Mouse (Mus musculus) natural killer cell, adult 2 months (primary cell): ENCODE measurements around the gene Cald1.

Experiments used
- DNase-seq, 2 experiments: peaks; one replicate each; pipeline ENCODE4 v3.0.0; 2022; ENCODE audit warnings: low spot score in 2 of 2

The Cald1 gene

DNA sequence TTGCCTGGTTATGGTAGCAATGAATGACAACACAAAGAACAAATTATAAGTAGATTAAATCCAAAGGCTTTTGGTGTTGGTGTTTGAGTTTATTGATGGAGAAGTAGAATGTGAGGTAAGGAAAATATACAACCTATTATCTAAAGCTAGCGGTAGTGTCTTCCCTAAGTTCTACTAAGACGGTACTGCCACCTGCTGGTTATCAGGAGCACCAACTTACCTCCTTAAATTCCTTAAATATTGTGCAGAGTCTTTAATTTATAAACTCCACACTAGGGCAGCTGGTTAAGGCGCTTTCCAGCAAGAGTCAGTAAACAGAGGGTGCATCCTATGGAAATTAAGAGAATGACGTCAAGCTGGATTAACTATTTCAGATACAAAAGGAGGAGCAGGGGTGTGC is 161.7 kb downstream of the Cald1 start:
- peak in 1 of 2 experiments; percentile 26 for DNase-seq

DNA sequence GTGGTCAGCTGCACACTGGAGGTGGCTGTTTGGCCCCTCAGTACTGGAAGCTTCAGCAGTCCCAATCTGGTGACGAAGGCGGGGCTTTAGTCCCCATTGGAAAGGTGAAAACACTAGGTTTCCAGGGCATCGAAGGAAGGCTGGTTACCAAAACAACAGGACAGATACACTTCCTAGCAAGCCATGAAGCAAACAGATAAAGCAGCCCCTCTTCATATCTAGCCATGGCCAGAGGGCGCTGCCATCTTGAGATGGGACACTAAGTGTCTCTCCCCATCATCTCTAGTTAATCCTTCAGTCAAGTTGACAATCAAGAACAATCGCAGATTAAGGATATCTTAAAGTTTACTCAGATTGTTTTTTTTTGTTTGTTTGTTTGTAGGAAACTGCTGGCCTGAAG is 167.4 kb downstream of the Cald1 start:
- no peak for DNase-seq

DNA sequence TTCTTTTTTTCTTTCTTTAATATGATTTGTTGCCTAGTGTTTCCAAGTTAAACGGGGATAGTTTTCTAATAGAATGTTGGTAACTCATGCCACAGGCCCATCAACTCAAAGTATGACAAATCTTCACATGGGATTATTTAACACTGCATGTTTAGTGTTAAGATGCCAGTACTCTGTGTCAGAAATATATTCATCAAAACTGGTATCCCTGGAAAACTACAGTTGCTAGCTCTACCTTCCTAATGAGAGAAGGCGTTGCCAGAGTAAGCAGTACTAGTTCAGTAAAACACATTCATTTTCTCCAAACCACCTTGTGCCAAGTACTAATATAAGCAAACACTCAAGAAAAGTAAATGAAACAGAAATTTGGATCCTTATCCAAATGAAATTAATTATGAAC is 171.7 kb downstream of the Cald1 start:
- DNase-seq: no peak

DNA sequence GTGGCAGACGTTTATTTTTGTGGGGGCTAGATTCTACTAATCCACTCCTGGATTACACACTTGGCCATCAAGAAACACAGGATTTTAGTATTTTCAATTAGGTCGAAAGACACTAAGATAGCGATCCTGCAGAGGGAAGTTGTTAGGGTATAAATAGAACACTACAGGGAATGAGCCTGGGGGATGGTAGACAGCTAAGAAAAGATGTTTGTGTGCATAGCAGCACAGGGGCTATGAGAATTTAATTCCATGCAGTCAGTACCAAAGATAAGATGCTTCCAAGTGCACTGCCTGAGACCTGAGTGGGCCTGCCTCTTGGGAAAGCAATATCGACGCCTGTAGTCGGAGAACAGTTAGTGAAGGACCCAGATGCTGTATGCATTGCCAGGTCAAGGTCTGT is 172.2 kb downstream of the Cald1 start:
- DNase-seq: no peak

DNA sequence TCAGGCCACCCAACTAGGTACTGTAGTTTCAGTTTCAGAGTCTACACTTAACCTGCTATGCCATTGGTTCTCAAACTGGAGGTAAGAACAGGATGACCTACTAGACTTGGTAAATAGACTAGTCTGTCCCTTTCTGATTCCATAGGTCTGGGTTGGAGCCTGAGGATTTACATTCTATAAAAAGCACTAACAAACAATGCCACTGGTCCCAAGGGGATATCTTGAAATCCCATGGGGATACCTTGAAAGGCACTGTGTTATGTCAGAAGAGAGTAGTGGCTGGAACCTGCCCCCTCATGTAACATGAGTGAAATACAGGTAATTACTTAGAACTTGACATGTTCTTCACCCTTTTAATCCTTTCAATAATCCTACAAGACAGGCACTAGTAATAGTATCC is 178.1 kb downstream of the Cald1 start:
- DNase-seq: peak in 1 of 2 experiments; percentile 13

DNA sequence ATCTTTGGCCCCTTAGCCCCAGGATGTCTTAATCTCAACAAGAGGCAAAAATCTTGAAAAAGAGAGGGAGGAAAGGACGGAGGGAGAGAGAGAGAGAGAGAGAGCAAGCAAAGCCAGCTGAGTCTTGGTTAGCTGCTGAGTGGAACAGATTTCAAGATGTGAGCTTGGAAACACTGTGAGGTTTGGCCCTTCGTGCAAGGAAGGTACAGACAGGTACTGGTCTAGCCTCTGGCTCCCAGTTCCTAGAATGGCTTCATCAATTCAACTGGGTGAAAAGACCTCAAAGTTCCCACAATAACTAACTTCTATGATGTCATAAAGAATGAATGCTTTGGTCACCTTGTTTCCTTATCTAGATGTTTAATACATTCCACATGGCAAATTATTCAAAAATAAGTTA is 178.8 kb downstream of the Cald1 start:
- no peak for DNase-seq

DNA sequence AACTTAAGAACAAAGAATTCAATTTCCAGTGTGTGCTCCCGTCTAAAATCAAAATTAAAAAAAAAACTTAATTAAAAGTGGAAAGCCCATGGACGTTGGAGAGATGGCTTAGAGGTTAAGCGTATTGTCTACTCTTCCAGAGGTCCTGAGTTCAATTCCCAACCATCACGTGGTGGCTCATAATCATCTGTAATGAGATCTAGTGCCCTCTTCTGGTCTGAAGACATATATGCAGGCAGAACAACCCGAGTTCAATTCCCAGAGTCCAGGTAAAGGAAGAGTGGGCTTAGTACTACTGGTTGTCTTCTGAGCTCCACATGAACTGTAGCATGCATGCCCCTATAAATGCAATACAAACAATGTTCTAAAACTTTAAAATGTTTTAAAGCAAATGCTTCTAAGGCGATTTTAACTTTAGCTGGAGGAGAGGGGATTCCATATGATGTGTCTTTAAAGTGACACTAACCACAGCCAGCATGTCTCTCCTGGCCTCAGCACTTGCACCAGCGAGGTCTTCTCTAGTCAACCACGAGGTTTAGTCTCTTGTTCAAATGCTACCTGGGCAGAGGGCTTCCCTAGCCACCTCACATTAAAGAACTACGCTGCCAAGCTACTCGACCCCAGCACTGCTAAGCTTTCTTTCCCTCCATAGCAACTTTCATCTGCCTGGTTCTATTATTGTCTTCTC is 179.8 kb downstream of the Cald1 start:
- DNase-seq: no peak

DNA sequence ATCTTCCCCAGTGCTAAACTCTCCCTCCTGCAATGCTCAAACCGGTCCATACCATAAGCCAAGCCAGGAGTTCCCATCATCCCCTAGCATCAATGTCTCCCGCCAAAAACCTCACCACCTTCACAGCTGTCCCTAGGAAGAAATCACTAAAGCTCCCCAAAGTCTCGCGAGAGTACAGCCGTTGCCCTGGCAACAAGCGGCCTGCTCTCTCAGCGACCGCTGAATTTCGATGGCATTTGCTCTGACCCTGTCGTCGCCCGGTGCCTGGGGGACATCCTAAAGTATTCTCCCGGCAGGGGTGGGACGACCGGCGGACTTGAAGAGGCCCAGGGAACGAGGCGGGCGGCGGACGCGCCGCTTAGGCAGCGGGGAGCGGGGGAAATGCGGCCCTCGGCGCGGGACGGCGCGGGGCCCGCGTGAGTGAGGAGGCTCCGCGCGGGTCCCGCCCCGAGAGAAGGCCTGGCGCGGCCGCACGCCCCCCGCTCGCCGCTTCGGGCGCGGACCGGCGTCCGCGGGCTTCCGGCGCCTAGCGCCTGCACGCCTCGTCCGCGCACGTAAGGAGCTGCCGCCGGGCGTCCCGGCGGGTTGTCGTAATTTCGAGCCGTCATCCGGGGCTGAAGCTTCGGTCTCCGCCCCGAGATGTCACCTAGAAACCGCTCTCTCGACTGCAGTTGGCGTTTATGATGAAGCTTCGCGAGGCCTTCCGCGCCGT is 182.1 kb downstream of the Cald1 start, which contains the start of gene Agbl3:
Gene Agbl3 (plus strand): TSS at position 202 of the 712 bp plus-strand sequence.
- DNase-seq: peak; percentile 91 to 93

DNA sequence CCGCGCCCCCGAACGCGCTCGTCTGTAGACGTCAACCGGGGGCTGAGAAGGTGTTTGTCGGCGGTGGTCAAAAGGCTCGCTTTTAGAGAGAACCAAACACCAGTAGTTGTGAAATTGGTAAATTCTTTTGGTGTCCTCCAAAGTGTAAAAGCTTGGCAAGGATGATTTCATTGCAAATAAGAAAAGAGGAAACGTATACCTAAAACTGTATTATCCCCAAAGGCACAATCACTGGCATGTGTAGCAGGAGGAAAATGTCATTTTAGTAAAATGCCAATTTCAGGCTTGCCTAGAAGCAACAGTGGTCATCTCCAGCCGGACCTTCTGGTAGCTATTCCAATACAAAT is 182.6 kb downstream of the Cald1 start:
- no peak for DNase-seq

DNA sequence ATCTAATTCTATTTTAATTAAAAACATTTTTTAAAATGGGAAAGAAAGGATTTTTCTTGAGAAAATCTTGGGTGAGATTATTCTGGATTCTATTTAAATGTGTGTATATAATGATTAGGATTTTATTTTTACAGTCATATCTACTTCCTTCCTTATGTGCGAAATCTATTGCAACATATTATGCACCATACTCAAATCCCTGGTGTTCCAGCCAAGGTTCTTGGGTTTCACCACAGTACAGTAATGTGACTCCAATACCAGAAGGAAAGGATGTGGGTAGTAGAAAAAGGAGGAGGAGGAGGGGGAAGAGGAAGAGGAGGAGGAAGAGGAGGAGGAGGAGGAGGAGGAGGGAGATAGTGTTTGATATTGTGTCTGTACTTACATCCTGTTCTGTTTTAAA is 184.2 kb downstream of the Cald1 start:
- no peak for DNase-seq

DNA sequence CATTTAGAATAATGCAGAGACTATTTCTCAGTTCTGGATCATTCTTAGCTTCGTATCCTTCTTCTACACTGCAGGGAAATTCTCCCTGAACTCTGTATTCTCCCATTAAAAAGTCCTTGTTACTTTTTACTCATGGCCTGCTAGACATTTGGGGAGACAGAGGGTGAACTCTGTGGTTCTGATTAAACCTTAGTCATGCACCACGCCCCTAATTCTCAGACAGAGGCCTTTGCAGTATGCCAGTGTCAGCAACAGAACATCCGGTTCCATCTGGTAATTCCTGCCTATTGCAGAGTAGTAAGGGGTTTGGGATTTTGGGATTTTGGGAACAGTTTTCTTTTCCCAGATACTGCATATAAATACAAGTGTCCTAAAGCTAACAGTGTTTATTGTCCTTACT is 198.6 kb downstream of the Cald1 start:
- DNase-seq: no peak

DNA sequence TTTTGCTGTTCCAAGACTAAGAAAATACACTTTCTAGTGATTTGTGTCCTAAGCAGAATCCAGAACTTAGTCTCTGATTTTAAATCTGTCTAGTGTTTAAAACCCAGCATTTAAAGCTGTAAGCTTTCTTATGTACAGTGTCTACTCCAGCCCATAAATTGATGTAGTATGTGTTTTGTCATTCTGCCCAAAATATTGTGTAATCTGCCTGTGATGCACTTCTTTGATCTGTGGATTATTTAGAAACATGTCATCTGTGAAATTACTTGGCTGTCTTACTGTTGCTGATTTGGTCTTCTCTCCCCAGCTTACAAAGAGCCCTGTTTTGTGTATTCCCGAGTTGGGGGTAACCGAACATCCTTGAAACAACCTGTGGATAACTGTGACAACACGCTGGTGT is 199.6 kb downstream of the Cald1 start:
- no peak for DNase-seq

DNA sequence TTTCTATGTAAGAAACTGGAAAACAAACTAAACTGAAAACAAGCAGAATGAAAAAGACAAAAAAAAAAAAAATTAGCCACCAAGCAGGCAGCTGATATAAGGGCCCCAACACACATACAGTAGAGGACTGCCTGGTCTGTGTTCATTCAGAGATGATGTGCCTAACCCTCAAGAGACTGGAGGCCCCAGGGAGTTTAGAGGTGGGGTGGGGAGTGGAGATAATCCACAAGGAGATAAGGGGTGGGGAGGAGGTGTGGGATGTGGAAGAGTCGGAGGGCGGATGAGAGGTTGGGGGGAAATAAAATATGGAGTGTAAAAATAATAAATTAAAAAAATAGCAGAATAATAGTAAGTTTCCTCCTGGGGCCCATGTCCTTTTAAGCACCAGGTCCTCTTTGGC is 207.3 kb downstream of the Cald1 start:
- DNase-seq: no peak

DNA sequence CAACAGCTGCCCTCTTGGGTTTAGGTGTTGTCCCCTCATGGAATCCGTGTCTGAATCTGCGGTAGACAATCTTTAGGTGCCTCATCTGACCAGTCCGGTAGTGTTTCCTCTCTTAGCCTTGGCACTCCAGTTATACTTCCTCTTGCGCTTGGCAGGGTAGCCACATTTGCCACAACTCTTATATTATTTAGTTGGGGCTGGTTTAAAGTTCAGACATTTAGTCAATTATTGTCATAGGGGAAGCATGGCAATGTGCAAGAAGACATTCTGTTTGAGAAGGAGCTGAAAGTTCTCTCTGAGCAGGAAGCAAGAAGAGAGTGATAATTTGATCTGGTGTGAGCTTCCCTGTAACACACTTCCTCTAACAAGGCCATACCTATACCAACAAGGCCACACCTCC is 212.4 kb downstream of the Cald1 start:
- DNase-seq: no peak

DNA sequence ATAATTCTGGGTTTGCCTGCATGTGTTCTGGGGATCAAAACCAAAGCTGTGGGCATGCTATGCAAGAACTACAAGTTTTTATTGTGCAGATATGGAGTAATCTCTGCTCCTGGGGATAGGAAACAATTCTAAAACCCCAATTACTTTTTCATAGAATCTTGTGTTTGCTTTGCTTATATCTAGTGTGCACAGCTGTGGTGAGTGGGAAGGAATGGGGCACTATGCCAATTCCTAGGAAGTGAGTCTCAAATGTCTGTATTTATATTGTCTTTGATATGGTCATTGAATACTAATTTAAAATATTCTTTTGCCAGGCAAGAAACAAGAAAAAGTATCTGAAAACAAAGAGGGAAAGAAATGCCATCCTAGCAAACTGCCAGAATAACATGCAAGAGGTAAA is 226.1 kb downstream of the Cald1 start:
- DNase-seq: no peak
